Mouse (Mus musculus) gastrocnemius, postnatal 25 days (tissue): ENCODE data around the gene Ssbp4. TPM values are rescaled to one million over a fixed set of nuclear protein-coding genes. Genes with fewer than 3 reads are reported as not detected.

ENCODE experiments used
- DNase-seq: peaks from one replicate; pipeline ENCODE4 v3.0.0; 2022
- total RNA-seq, 2 experiments: library from RNA; stranded (reverse); gene quantifications; 1 replicate in 1 of 2; 2 replicates in 1 of 2; pipeline ENCODE4 v1.2.3; 2021

The Ssbp4 gene
- total RNA-seq, 2 experiments from 2014 or later = 15.4 to 20.0 TPM

DNA sequence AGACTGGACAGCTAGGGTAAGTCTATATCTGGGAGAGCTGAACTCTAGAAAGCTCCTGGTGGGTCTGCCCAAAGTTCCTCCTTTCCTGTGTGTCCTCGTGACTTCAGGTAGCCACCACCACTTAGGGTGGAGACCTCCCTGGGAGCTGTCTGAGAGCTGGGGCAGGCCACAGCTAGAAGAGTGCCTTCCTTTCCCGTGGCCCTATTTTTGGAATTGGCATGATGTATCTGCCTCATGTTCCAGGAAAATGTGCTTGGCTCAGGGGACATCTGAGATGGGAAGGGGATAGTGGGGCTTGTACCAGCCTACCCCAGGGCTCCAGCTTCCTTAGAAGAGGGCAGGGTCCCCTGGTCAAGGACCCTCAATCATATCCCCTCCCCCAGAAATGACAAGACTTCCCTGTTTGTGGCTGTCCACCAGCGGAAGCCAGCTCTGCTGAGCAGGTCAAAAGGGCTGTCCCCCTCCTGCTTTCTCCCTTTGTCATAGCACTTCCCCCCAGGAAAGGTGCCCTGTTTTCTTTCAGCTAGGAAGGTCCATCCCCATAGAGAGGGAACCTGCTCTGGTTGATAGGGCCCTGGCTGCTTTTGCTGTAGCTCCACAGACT lies 57.0 kb downstream of the Ssbp4 start:
- no peak for DNase-seq

DNA sequence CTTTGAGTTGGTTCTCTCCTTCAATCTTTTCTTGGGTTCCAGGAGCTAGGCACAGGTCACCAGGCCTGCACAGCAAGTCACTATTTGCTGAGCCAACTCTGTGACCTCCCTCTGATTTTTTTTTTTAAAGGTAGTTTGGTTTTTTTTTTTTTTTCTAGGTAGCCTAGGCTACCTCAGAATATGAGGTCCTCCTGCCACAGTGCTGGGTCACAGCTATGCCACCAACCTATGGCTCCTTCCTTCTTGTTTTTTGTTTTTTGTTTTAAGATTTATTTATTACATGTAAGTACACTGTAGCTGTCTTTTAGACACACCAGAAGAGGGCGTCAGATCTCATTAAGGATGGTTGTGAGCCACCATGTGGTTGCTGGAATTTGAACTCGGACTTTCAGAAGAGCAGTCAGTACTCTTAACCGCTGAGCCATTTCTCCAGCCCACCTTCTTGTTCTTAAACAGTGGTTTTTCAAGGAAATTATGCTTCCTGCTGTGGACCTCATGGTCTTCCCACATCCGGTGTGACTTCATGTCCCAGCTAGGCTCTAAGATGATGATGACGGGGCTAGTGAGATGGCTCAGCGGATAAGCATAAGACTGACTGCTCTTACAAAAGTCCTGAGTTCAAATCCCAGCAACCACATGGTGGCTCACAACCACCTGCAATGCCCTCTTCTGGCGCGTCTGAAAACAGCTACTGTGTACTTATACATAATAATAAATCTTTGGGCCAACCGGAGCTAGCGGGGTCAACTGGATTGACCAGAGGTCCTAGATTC lies 59.1 kb downstream of the Ssbp4 start:
- DNase-seq = no peak

DNA sequence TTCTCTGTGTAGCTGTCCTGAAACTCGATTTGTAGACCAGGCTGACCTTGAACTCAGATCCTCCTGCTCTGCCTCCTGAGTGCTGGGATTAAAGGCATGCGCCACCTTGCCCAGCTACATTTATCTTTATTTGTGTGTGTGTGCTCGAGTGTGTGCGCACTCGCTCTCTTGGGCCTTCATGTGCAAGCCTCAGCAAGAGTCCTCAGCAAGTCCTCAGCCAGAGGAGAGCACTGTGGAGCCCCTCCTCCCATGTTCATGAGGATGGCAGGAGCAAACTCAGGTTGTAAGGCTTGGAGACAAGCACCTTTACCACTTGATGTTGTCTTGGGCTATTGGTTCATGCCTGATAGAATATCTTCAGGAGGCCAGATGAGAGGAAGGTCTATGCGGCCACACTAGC lies 60.9 kb downstream of the Ssbp4 start:
- DNase-seq = no peak

Other genes starting within 250 kb of the Ssbp4 start
- gene Comp, start 235.3 kb downstream of the Ssbp4 start, total RNA-seq = 10 to 100 TPM in 1 of 2 experiments, 1 to 10 TPM in 1; 5.9 to 14.7 TPM
- 1 to 10 TPM; 6.1 to 6.4 TPM for gene Crtc1, start 169.3 kb downstream of the Ssbp4 start, total RNA-seq
- gene Klhl26, start 131.9 kb downstream of the Ssbp4 start, total RNA-seq = 1 to 10 TPM; 4.9 to 6.1 TPM
- gene Tmem59l, start 121.5 kb downstream of the Ssbp4 start, total RNA-seq = not detected
- 1 to 10 TPM; 1.7 to 3.8 TPM for gene Crlf1, start 115.7 kb downstream of the Ssbp4 start, total RNA-seq
- 100 to 1,000 TPM; 112 to 120 TPM for gene Rex1bd, start 102.1 kb downstream of the Ssbp4 start, total RNA-seq
- 100 to 1,000 TPM; 785 to 797 TPM for gene Uba52, start 98.1 kb downstream of the Ssbp4 start, total RNA-seq
- gene Fkbp8, start 81.1 kb downstream of the Ssbp4 start, total RNA-seq = 100 to 1,000 TPM; 100 to 104 TPM
- gene Kxd1, start 80.9 kb downstream of the Ssbp4 start, total RNA-seq = 10 to 100 TPM; 70.9 to 71.9 TPM
- 10 to 100 TPM in 1 of 2 experiments, 1 to 10 TPM in 1; 8.1 to 19.3 TPM for gene Ell, start 69.4 kb downstream of the Ssbp4 start, total RNA-seq
- 10 to 100 TPM in 1 of 2 experiments, 1 to 10 TPM in 1; 4.7 to 10.3 TPM for gene Isyna1, start 14.5 kb downstream of the Ssbp4 start, total RNA-seq
- gene Lrrc25, start 7.3 kb upstream of the Ssbp4 start, total RNA-seq = under 1 TPM; 0.54 to 0.56 TPM
- under 1 TPM in 1 of 2 experiments, not detected in 1; 0.33 TPM for gene Gdf15, start 23.6 kb upstream of the Ssbp4 start, total RNA-seq
- 10 to 100 TPM; 18.6 to 22.6 TPM for gene Pgpep1, start 51.5 kb upstream of the Ssbp4 start, total RNA-seq
- 10 to 100 TPM; 57.7 to 66.0 TPM for gene Lsm4, start 64.4 kb upstream of the Ssbp4 start, total RNA-seq
- gene Jund, start 90.1 kb upstream of the Ssbp4 start, total RNA-seq = 10 to 100 TPM; 54.5 to 68.6 TPM
- gene Iqcn, start 94.6 kb upstream of the Ssbp4 start, total RNA-seq = not detected
- not detected for gene Gm3336, start 109.7 kb upstream of the Ssbp4 start, total RNA-seq
- 1 to 10 TPM; 1.6 to 2.3 TPM for gene Pde4c, start 114.8 kb upstream of the Ssbp4 start, total RNA-seq
- 10 to 100 TPM; 40.0 to 40.4 TPM for gene Rab3a, start 145.8 kb upstream of the Ssbp4 start, total RNA-seq
- gene Mpv17l2, start 152.1 kb upstream of the Ssbp4 start, total RNA-seq = 10 to 100 TPM; 19.6 to 25.6 TPM
- 10 to 100 TPM; 13.1 to 18.7 TPM for gene Pik3r2, start 167.8 kb upstream of the Ssbp4 start, total RNA-seq
- 1 to 10 TPM; 2.4 to 3.4 TPM for gene Mast3, start 196.2 kb upstream of the Ssbp4 start, total RNA-seq
- not detected for gene Il12rb1, start 199.6 kb upstream of the Ssbp4 start, total RNA-seq
- gene Arrdc2, start 230.8 kb upstream of the Ssbp4 start, total RNA-seq = 10 to 100 TPM; 21.7 to 39.3 TPM